Mouse (Mus musculus): ENCODE data around the gene Ccl6. TPM values are rescaled to one million over a fixed set of nuclear protein-coding genes. Genes with fewer than 3 reads are reported as not detected.

The Ccl6 gene
- polyA plus RNA-seq, 1 experiment = not detected

DNA sequence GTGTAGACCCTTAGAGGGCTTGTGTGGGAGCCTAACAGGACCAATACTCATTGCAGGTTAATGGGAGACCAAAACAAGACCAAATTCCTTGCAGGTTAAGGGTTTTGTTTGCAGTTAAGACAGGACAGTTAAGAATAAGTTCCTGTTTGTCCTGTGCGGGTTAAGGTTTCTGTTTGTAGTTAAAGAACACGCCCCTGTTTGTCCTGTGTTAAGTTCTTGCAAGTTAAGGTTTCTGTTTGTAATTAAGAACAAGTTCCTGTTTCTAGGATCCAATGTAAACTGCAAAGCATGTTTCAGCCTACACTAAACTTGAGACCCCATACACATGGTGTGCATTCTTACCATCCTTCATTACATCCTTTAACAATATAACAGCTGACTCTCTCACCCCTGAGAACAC is 22.7 kb downstream of the Ccl6 start:
- no peaks in the 10 kb centered on the region for H3K27me3 ChIP-seq (ENCODE audit: control insufficient read depth)
- H3K9me3 ChIP-seq (ENCODE audit: control insufficient read depth, low read length) = no peaks in the 10 kb centered on the region

DNA sequence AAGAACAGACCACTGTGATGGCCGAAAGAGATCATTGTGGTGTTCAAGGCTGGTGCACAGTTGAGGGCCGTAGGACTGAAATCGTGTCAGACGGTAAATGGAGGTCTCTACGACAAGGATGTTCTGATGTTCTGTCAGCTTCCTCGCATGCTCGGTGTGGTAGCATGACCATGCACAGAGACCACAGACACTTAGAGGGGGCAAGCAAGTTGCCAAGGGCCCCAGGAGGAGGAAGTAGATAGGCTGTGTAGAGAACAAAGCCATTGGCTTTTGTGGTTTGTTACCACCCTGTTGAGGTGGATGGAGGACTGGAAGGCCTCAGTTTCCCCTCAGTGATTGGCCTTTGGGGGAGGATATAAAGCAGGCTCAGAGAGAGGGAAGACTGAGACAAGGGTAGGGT is 23.6 kb downstream of the Ccl6 start:
- TF ChIP-seq GATA1 (IDR thresholded peaks at IDR 0.05; ENCODE audit: low read length) (no peak), TAL1 (IDR thresholded peaks at IDR 0.05; ENCODE audit: low read length) (no peak)
- Histone ChIP-seq H3K36me3 (ENCODE audit: control insufficient read depth) (no peaks in the 10 kb centered on the region), H3K4me3 (replicated peaks) (no peak overlapping the region)

More for the DNA sequence above, 22.7 kb downstream of the Ccl6 start:
- no peaks in the 10 kb centered on the region; the same call in 1 of the 2 replicates for H3K4me1 ChIP-seq (ENCODE audit: control insufficient read depth)
- TF ChIP-seq TAL1 (IDR thresholded peaks at IDR 0.05; ENCODE audit: low read length) (no peak), GATA1 (IDR thresholded peaks at IDR 0.05; ENCODE audit: low read length) (no peak)
- H3K4me3 ChIP-seq (replicated peaks) = no peak overlapping the region
- no peaks in the 10 kb centered on the region for H3K36me3 ChIP-seq (ENCODE audit: control insufficient read depth)

DNA sequence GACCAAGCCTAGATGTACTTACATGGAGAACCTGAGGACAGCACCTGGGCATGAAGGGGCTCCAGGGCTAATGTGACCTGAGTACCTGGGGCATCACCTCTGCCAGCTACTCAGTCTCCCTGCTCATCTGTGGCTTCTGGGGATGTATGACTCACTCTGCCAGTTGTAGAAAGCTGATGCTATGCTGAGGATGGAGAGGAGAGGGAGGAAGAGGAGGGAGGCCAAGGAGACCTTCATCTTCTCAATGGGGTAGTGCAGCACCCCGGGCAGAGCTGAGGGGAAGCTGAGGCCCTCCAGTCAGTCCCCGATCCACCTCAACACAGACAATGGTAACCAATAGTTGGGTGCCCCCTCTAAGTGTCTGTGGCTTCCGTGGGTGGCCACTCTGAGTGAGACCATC is 24.1 kb downstream of the Ccl6 start:
- H3K9me3 ChIP-seq (ENCODE audit: control insufficient read depth, low read length) = no peaks in the 10 kb centered on the region
- H3K4me3 ChIP-seq (replicated peaks) = no peak overlapping the region
- H3K36me3 ChIP-seq (ENCODE audit: control insufficient read depth) = no peaks in the 10 kb centered on the region
- no peaks in the 10 kb centered on the region for H3K27me3 ChIP-seq (ENCODE audit: control insufficient read depth)
- no peaks in the 10 kb centered on the region; the same call in 1 of the 2 replicates for H3K4me1 ChIP-seq (ENCODE audit: control insufficient read depth)
- TF ChIP-seq TAL1 (IDR thresholded peaks at IDR 0.05; ENCODE audit: low read length) (no peak), GATA1 (IDR thresholded peaks at IDR 0.05; ENCODE audit: low read length) (no peak)

More for the DNA sequence above, 23.6 kb downstream of the Ccl6 start:
- no peaks in the 10 kb centered on the region for H3K27me3 ChIP-seq (ENCODE audit: control insufficient read depth)
- H3K9me3 ChIP-seq (ENCODE audit: control insufficient read depth, low read length) = no peaks in the 10 kb centered on the region
- no peaks in the 10 kb centered on the region; the same call in 1 of the 2 replicates for H3K4me1 ChIP-seq (ENCODE audit: control insufficient read depth)

DNA sequence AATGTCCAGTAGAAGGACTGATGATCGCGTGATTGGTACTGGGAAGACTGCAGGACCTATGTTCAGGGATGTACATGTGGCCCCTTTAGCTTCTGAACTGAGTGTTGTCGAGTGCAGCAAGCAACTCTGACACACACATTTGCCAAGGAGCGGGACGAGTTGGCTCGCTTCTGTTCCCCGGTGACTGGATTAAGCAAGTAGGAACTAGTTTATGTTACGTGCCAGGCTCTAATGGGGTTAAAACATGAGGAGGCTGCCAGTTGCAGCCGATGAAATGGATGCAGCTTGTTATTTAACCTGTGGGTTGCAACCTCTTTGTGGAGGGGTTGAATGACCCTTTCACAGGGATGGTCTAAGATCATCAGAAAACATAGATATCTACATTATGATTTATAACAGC is 24.8 kb downstream of the Ccl6 start:
- TF ChIP-seq GATA1 (IDR thresholded peaks at IDR 0.05; ENCODE audit: low read length) = no peak
- no peak for TF ChIP-seq TAL1 (IDR thresholded peaks at IDR 0.05; ENCODE audit: low read length)
- Histone ChIP-seq H3K9me3 (ENCODE audit: control insufficient read depth, low read length) (no peaks in the 10 kb centered on the region), H3K36me3 (ENCODE audit: control insufficient read depth) (no peaks in the 10 kb centered on the region), H3K4me1 (ENCODE audit: control insufficient read depth) (no peaks in the 10 kb centered on the region; the same call in 1 of the 2 replicates), H3K27me3 (ENCODE audit: control insufficient read depth) (no peaks in the 10 kb centered on the region), H3K4me3 (replicated peaks) (no peak overlapping the region)

DNA sequence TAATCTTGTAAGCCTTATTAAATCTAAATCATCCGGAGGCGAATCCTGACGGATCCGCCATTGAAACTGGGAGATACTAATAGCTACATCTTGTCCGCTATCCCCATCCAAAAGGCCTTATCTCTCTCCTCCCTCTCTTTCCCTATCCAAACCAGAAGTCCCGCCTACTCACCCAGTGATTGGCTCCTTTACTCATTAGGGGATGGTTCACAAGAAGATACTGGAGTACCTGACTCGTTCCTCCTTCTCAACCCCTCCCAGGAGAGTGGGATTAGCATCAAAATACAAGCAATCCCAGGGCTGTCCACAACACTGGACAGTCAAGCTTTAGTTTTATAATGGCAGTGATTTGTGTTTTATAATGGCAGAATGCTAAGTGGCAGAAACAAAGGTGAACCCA is 25.6 kb downstream of the Ccl6 start:
- Histone ChIP-seq H3K4me1 (ENCODE audit: control insufficient read depth) (no peaks in the 10 kb centered on the region; the same call in 1 of the 2 replicates), H3K27me3 (ENCODE audit: control insufficient read depth) (no peaks in the 10 kb centered on the region), H3K4me3 (replicated peaks) (no peak overlapping the region), H3K9me3 (ENCODE audit: control insufficient read depth, low read length) (no peaks in the 10 kb centered on the region), H3K36me3 (ENCODE audit: control insufficient read depth) (no peaks in the 10 kb centered on the region)
- TF ChIP-seq GATA1 (IDR thresholded peaks at IDR 0.05; ENCODE audit: low read length) (no peak), TAL1 (IDR thresholded peaks at IDR 0.05; ENCODE audit: low read length) (no peak)

DNA sequence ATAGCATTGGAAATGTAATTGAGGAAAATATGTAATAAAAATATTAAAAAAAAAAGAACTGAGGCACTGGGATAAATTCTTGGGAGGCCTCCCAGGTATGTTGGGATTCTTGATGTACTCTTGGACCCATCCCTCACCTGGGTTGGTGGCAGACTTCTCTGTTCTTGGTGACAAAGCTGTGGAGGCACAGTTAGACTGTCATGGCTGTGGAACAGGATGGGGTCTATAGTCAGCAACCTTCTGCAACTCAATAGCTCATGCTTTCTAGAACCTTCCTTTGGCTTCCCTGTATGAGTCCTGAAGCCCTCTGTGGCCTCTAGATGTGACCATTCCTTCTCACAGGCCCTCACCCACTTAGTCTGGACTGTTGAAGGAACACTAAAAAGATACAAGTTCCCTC is 26.3 kb downstream of the Ccl6 start:
- TF ChIP-seq GATA1 (IDR thresholded peaks at IDR 0.05; ENCODE audit: low read length) (no peak), TAL1 (IDR thresholded peaks at IDR 0.05; ENCODE audit: low read length) (no peak)
- H3K4me3 ChIP-seq (replicated peaks) = no peak overlapping the region
- no peaks in the 10 kb centered on the region for H3K27me3 ChIP-seq (ENCODE audit: control insufficient read depth)
- H3K4me1 ChIP-seq (ENCODE audit: control insufficient read depth) = no peaks in the 10 kb centered on the region; the same call in 1 of the 2 replicates
- no peaks in the 10 kb centered on the region for H3K9me3 ChIP-seq (ENCODE audit: control insufficient read depth, low read length)
- H3K36me3 ChIP-seq (ENCODE audit: control insufficient read depth) = no peaks in the 10 kb centered on the region

DNA sequence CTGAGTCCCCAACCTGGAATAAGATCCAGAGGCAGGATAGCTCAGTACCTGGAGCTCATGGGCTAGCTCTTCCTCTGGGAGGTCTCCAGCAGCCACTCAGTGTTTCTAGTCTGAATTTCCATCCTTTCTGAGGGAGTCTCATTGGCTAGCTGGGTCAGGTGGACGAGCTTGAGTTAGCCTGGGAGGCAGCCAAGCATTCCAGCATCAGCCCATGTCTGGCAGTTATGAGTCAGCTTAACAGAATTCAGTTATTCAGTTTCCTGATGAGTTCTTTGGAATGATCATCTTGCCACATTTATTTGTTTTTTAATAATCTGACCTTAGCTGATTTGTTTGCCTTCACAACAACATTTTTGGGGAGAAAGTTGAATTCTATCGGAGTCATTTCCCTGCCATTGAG is 29.1 kb downstream of the Ccl6 start:
- no peak for TF ChIP-seq TAL1 (IDR thresholded peaks at IDR 0.05; ENCODE audit: low read length)
- TF ChIP-seq GATA1 (IDR thresholded peaks at IDR 0.05; ENCODE audit: low read length) = no peak
- H3K36me3 ChIP-seq (ENCODE audit: control insufficient read depth) = no peaks in the 10 kb centered on the region
- no peaks in the 10 kb centered on the region for H3K4me1 ChIP-seq (ENCODE audit: control insufficient read depth)
- no peaks in the 10 kb centered on the region for H3K27me3 ChIP-seq (ENCODE audit: control insufficient read depth)
- no peak overlapping the region for H3K4me3 ChIP-seq (replicated peaks)
- no peaks in the 10 kb centered on the region for H3K9me3 ChIP-seq (ENCODE audit: control insufficient read depth, low read length)

DNA sequence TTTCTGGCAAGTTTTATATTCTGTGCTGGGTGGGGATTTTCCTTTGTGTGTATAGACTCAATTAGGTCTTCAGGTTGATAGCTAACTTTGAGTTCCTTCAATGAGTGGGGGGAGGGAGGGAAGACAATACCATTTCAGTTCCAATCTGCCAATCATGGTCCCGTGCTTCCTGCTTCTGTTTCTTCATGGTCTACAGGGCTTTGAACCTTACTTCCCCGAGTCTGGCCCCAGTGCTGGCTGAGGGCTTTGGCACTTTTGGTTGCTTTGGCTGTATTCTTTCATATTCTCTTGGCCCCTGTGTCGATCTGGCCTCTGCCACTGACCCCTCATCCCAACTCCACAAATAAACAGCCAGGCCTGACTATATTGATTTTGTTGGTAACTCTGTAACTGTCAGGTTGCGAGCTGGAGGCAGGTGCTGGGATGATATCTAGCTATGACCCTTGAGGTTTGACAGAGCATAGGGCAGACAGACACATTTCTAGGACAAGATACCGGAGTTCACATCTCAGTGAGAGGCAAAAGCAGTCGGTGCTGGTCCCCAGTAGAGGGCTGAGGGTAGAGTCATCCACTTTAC is 30.5 kb downstream of the Ccl6 start:
- H3K4me3 ChIP-seq (replicated peaks) = no peak overlapping the region
- H3K36me3 ChIP-seq (ENCODE audit: control insufficient read depth) = no peaks in the 10 kb centered on the region
- H3K9me3 ChIP-seq (ENCODE audit: control insufficient read depth, low read length) = no peaks in the 10 kb centered on the region
- H3K4me1 ChIP-seq (ENCODE audit: control insufficient read depth) = no peaks in the 10 kb centered on the region
- TF ChIP-seq TAL1 (IDR thresholded peaks at IDR 0.05; ENCODE audit: low read length) (no peak), GATA1 (IDR thresholded peaks at IDR 0.05; ENCODE audit: low read length) (no peak)
- no peaks in the 10 kb centered on the region for H3K27me3 ChIP-seq (ENCODE audit: control insufficient read depth)

DNA sequence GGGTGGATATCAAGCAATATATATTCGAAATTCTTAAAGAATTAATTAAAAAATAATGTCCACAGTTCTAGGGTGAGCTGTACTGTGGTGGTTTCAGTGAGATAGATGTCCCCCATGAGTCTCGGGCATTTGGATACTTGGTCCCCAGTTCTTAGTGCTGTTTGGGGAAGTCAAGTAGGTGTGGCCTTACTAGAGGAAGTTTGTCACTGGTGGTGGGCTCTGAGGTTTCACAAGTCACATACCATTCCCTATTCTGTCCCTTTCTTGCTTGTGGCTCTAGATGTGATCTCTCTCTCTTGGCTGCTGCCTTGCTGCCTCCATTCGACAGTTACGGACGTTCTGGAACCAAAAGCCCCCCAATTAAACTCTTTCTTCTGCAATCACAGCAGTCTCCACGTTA is 32.5 kb downstream of the Ccl6 start:
- no peaks in the 10 kb centered on the region for H3K9me3 ChIP-seq (ENCODE audit: control insufficient read depth, low read length)
- no peak for TF ChIP-seq GATA1 (IDR thresholded peaks at IDR 0.05; ENCODE audit: low read length)
- H3K36me3 ChIP-seq (ENCODE audit: control insufficient read depth) = no peaks in the 10 kb centered on the region
- no peaks in the 10 kb centered on the region for H3K4me1 ChIP-seq (ENCODE audit: control insufficient read depth)
- no peak overlapping the region for H3K4me3 ChIP-seq (replicated peaks)
- no peaks in the 10 kb centered on the region for H3K27me3 ChIP-seq (ENCODE audit: control insufficient read depth)

DNA sequence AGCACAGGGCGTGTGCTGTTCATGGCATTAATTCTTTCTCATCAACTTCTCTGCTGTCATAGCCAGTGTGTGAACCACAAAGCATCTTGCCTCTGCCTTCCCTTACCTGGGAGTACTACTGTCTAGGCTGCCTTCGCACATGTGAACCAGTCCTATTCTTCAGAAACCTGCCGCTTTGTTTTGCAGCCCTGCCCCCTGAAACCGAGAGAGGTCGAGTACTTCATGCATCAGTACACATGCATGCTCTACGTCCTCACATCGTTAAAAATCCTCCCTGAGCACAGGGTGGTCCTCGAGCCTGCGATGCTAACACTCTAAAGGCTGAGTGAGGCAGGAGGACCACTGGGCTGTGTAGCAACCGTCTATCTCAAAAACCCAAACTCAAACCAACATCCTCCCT is 35.8 kb downstream of the Ccl6 start:
- Histone ChIP-seq H3K27me3 (ENCODE audit: control insufficient read depth) (no peaks in the 10 kb centered on the region), H3K36me3 (ENCODE audit: control insufficient read depth) (no peaks in the 10 kb centered on the region), H3K4me3 (replicated peaks) (no peak overlapping the region), H3K9me3 (ENCODE audit: control insufficient read depth, low read length) (no peaks in the 10 kb centered on the region), H3K4me1 (ENCODE audit: control insufficient read depth) (no peaks in the 10 kb centered on the region)
- TF ChIP-seq GATA1 (IDR thresholded peaks at IDR 0.05; ENCODE audit: low read length) = no peak
- TF ChIP-seq TAL1 (IDR thresholded peaks at IDR 0.05; ENCODE audit: low read length) = no peak

All from erythroblast, embryonic 14.5 days (primary cell).